Mouse (Mus musculus): Measurements from ENCODE around the gene Ogfr. TPM values are rescaled to one million over a fixed set of nuclear protein-coding genes. Genes with fewer than 3 reads are reported as not detected.

Gene Ogfr
- polyA plus RNA-seq, 1 experiment from 2014 or later = 98.6 TPM

DNA sequence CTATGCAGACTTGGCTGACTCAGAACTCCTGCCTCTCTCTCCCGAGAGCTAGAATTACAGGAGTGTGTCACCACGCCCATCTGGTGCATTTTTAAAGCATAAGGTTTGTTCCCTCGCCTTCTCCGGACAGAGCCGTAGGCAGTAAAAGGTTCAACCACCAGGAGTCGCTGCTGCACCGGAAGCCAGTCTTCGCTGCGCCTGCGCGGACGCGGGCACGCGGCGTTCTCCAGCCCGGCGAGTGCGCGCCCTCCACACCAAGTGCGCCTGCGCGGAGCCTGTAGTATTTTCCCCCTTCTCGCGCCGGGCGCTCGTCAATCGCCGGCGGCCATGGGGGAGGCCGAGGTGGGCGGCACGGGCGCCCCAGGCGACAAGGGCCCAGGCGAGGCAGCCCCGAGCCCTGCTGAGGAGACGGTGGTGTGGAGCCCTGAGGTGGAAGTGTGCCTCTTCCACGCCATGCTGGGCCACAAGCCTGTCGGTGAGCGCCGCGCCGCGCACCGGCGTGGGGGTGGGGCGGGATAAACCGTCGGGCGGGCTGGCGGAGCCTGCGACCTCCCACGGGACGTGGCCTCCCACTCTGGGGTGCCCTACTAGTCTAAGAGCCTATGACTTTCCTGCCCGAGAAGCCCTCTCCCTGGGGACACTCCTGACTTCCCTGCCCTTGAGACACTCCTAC, 6.4 kb upstream of the Ogfr start:
- Histone ChIP-seq H3K27me3 (ENCODE audit: control insufficient read depth, insufficient read depth, low read length) (no peaks in the 10 kb centered on the region), H3K4me2 (ENCODE audit: low read depth, low read length, severe bottlenecking) (peak overlapping the region; percentile 78), H3K27ac (ENCODE audit: low read depth, low read length) (peak overlapping the region; percentile 50), H3K9me3 (ENCODE audit: control insufficient read depth, low read length) (no peaks in the 10 kb centered on the region), H3K9ac (ENCODE audit: low read length) (peak overlapping the region; percentile 96), H3K36me3 (ENCODE audit: control insufficient read depth, insufficient read depth, low read length) (peaks cover 6% of the 10 kb centered on the region; the same call in 1 of the 2 replicates), H3K4me3 (ENCODE audit: low read depth, low read length) (peak overlapping the region; percentile 88), H3K4me1 (replicated peaks; ENCODE audit: control insufficient read depth, insufficient read depth, low read length) (peaks cover 8% of the 10 kb centered on the region)
- ATAC-seq (replicated peaks; ENCODE audit: low FRiP score) = peak; percentile 82
- under 1% methylated on average over 51 of the region's 57 CpGs for WGBS
- DNase-seq (ENCODE audit: low spot score) = peak; percentile 98

DNA sequence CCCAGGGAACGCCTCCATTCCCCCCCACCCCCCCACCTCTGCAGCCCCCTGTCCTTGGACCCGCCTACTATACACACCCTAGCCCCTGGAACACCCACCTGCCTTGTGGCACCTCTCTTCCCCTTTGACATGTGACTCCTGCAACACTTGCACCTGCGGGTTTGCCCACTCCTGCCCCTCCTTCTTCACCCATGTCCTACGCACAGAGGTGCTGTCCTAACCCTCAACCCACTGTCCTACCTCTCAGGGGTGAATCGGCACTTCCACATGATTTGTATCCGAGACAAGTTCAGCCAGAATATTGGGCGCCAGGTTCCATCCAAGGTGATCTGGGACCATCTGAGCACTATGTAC, 5.9 kb upstream of the Ogfr start:
- H3K27ac ChIP-seq (ENCODE audit: low read depth, low read length) = no peak overlapping the region
- peak overlapping the region; percentile 88 for H3K4me3 ChIP-seq (ENCODE audit: low read depth, low read length)
- ATAC-seq (replicated peaks; ENCODE audit: low FRiP score) = peak; percentile 58
- H3K36me3 ChIP-seq (ENCODE audit: control insufficient read depth, insufficient read depth, low read length) = peaks cover 6% of the 10 kb centered on the region; the same call in 1 of the 2 replicates
- peaks cover 8% of the 10 kb centered on the region for H3K4me1 ChIP-seq (replicated peaks; ENCODE audit: control insufficient read depth, insufficient read depth, low read length)
- H3K4me2 ChIP-seq (ENCODE audit: low read depth, low read length, severe bottlenecking) = peak overlapping the region; percentile 78
- DNase-seq (ENCODE audit: low spot score) = no peak
- H3K9ac ChIP-seq (ENCODE audit: low read length) = peak overlapping the region; percentile 96
- H3K9me3 ChIP-seq (ENCODE audit: control insufficient read depth, low read length) = no peaks in the 10 kb centered on the region
- 30% methylated on average over 6 of the region's 7 CpGs for WGBS
- no peaks in the 10 kb centered on the region for H3K27me3 ChIP-seq (ENCODE audit: control insufficient read depth, insufficient read depth, low read length)

DNA sequence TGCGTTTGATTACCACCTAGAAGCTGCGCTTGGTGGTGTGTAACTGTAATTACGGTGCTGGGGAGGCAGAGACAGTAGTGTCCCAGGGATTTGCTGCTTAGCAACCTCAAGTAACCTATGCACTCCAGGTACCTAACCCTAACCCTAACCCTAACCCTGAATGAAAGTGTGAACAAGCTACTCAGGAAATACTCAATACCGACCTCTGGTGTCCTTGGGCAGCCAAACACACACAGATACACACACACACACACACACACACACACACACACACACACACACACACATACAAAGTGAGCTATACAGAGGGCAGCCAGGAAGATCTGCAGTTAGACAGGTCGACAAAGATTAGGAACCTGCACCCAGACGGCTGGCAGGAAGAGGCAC, 316 bp upstream of the Ogfr start:
- Histone ChIP-seq H3K9me3 (ENCODE audit: control insufficient read depth, low read length) (no peaks in the 10 kb centered on the region), H3K27me3 (ENCODE audit: control insufficient read depth, insufficient read depth, low read length) (no peaks in the 10 kb centered on the region), H3K27ac (ENCODE audit: low read depth, low read length) (peak overlapping the region; percentile 84), H3K9ac (ENCODE audit: low read length) (peak overlapping the region; percentile 84), H3K4me2 (ENCODE audit: low read depth, low read length, severe bottlenecking) (peak overlapping the region; percentile 73), H3K36me3 (ENCODE audit: control insufficient read depth, insufficient read depth, low read length) (peaks cover 9% of the 10 kb centered on the region; the same call in 1 of the 2 replicates), H3K4me1 (replicated peaks; ENCODE audit: control insufficient read depth, insufficient read depth, low read length) (peaks cover under 1% of the 10 kb centered on the region), H3K4me3 (ENCODE audit: low read depth, low read length) (peak overlapping the region; percentile 85)
- DNase-seq (ENCODE audit: low spot score) (no peak), ATAC-seq (replicated peaks; ENCODE audit: low FRiP score) (peak; percentile 30)
- 46% methylated on average over 6 of the region's 6 CpGs for WGBS

DNA sequence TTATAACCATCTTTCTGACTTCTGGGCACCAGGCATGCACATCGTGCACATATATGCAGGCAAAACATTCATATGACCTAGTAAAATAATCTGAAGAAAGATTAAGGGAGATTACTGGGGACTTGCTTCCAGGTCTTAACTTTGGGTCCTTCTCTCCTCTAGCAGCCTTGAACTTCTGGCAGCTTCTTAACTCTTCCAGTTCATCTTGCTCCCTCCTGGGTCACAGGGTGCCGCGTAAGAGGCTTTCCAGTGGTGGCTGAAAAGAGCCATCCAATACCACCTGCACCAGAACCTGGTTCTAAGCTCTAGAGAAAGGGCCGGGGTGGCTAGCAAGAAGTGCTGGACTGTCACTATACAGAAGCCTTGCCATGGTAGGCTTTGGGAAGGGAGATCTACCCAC, 8.4 kb downstream of the Ogfr start, which contains the start of gene Col9a3:
TSS of gene Col9a3 (plus strand) at position 301 of the 400 bp plus-strand sequence.
- H3K4me3 ChIP-seq (ENCODE audit: low read depth, low read length) = peak within 1 kb of the TSS; percentile 23
- 43% methylated on average over 4 of the region's 4 CpGs for WGBS
- H3K4me2 ChIP-seq (ENCODE audit: low read depth, low read length, severe bottlenecking) = peak within 1 kb of the TSS; percentile 46
- ATAC-seq (replicated peaks; ENCODE audit: low FRiP score) (no peak), DNase-seq (ENCODE audit: low spot score) (no peak)
- peaks cover 13% of the 10 kb centered on the region; the same call in 1 of the 2 replicates for H3K4me1 ChIP-seq (replicated peaks; ENCODE audit: control insufficient read depth, insufficient read depth, low read length)
- H3K9me3 ChIP-seq (ENCODE audit: control insufficient read depth, low read length) = no peaks in the 10 kb centered on the region
- peak within 1 kb of the TSS; percentile 33 for H3K9ac ChIP-seq (ENCODE audit: low read length)
- H3K27ac ChIP-seq (ENCODE audit: low read depth, low read length) = no peak within 1 kb of the TSS
- H3K36me3 ChIP-seq (ENCODE audit: control insufficient read depth, insufficient read depth, low read length) = peaks cover 3% of the 10 kb centered on the region; the same call in 1 of the 2 replicates
- peaks cover 2% of the 10 kb centered on the region; the same call in 1 of the 2 replicates for H3K27me3 ChIP-seq (ENCODE audit: control insufficient read depth, insufficient read depth, low read length)

DNA sequence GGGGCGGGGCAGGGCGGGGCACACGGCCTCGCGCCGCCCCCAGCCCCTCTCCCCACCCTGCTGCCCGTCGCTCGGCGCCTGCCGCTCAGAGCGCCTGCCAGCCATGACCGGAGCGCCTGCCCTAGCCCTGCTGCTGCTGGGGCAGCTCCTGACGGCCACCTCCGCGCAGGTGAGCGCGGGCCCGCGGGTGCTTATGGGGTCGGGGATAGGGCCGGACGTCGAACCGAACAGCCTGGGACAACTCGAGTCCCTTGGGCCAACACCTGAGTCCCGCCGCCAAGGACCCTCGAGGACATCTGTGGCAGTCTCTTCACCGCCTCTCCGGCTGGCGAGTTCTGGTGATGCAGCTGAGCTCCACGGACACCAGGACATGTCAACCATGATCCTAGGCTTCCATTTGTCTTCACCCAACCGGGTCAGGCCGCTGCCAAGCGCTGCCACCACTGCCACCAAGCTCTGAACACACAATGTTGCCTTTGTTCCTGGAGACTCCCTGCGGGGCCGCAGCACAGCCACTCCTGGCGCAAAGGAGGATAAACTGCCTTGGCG, 9.2 kb downstream of the Ogfr start:
- peak; percentile 61 for DNase-seq (ENCODE audit: low spot score)
- H3K27me3 ChIP-seq (ENCODE audit: control insufficient read depth, insufficient read depth, low read length) = peaks cover 2% of the 10 kb centered on the region; the same call in 1 of the 2 replicates
- H3K4me1 ChIP-seq (replicated peaks; ENCODE audit: control insufficient read depth, insufficient read depth, low read length) = peaks cover 13% of the 10 kb centered on the region; the same call in 1 of the 2 replicates
- peak overlapping the region; percentile 33 for H3K9ac ChIP-seq (ENCODE audit: low read length)
- ATAC-seq (replicated peaks; ENCODE audit: low FRiP score) = peak; percentile 45
- H3K27ac ChIP-seq (ENCODE audit: low read depth, low read length) = no peak overlapping the region
- peak overlapping the region; percentile 23 for H3K4me3 ChIP-seq (ENCODE audit: low read depth, low read length)
- peak overlapping the region; percentile 46 for H3K4me2 ChIP-seq (ENCODE audit: low read depth, low read length, severe bottlenecking)
- H3K36me3 ChIP-seq (ENCODE audit: control insufficient read depth, insufficient read depth, low read length) = peaks cover 3% of the 10 kb centered on the region; the same call in 1 of the 2 replicates
- WGBS = under 1% methylated on average over 36 of the region's 41 CpGs
- H3K9me3 ChIP-seq (ENCODE audit: control insufficient read depth, low read length) = no peaks in the 10 kb centered on the region

DNA sequence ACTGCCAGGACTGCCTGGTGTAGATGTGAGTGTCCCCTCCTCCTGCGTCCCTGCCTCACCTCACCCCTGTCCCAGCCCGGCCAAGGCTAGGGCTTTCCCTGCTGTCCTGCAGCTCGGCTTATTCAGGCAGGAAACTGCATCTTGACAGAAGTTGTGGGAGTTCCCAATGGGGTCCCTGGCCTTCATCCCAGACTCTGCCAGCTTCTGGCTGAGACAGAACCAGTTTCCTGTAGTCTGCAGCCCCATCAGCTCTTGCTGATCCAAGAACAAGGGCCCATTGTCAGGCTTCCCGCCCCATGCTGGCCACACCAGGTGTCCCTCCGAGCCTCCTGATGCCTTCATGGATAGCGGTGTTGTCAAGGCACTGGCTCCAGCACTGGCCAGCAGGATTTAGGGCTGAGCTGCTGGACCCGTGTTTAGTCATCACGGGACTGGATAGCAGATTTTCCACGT, 11.6 kb downstream of the Ogfr start:
- Histone ChIP-seq H3K9ac (ENCODE audit: low read length) (no peak overlapping the region; the same call in 1 of the 2 replicates), H3K4me1 (replicated peaks; ENCODE audit: control insufficient read depth, insufficient read depth, low read length) (peaks cover 13% of the 10 kb centered on the region; the same call in 1 of the 2 replicates), H3K9me3 (ENCODE audit: control insufficient read depth, low read length) (no peaks in the 10 kb centered on the region), H3K27me3 (ENCODE audit: control insufficient read depth, insufficient read depth, low read length) (peaks cover 2% of the 10 kb centered on the region; the same call in 1 of the 2 replicates), H3K4me3 (ENCODE audit: low read depth, low read length) (no peak overlapping the region), H3K36me3 (ENCODE audit: control insufficient read depth, insufficient read depth, low read length) (no peaks in the 10 kb centered on the region), H3K27ac (ENCODE audit: low read depth, low read length) (no peak overlapping the region), H3K4me2 (ENCODE audit: low read depth, low read length, severe bottlenecking) (no peak overlapping the region)
- ATAC-seq (replicated peaks; ENCODE audit: low FRiP score) (no peak), DNase-seq (ENCODE audit: low spot score) (no peak)
- WGBS = 7% methylated on average over 9 of the region's 9 CpGs

DNA sequence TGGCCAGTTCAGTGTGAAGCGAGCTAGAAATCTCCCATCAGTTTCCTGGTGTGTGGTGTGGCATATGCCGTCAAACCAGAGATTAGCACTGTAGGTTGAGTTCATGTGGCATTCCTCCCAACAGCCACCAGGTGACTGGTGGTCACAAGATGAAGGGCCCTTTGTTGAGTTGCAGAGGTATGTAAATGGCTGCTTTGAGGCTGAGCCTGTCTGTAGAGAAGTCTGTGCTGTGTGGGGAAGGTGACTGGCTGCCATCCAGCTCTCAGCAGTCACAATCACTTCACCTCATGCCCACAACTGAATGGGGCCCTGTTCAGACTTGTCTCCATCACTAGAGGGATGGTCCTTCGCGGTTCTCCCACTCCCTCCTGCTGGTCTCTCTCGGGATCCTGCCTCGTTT, 15.7 kb downstream of the Ogfr start:
- H3K36me3 ChIP-seq (ENCODE audit: control insufficient read depth, insufficient read depth, low read length) = no peaks in the 10 kb centered on the region
- WGBS = 61% methylated on average over 6 of the region's 6 CpGs
- H3K27ac ChIP-seq (ENCODE audit: low read depth, low read length) = no peak overlapping the region
- no peak for ATAC-seq (replicated peaks; ENCODE audit: low FRiP score)
- no peaks in the 10 kb centered on the region for H3K27me3 ChIP-seq (ENCODE audit: control insufficient read depth, insufficient read depth, low read length)
- DNase-seq (ENCODE audit: low spot score) = no peak
- no peaks in the 10 kb centered on the region for H3K9me3 ChIP-seq (ENCODE audit: control insufficient read depth, low read length)
- no peak overlapping the region for H3K9ac ChIP-seq (ENCODE audit: low read length)
- no peak overlapping the region for H3K4me3 ChIP-seq (ENCODE audit: low read depth, low read length)
- H3K4me2 ChIP-seq (ENCODE audit: low read depth, low read length, severe bottlenecking) = no peak overlapping the region
- H3K4me1 ChIP-seq (replicated peaks; ENCODE audit: control insufficient read depth, insufficient read depth, low read length) = peaks cover 5% of the 10 kb centered on the region; the same call in 1 of the 2 replicates

DNA sequence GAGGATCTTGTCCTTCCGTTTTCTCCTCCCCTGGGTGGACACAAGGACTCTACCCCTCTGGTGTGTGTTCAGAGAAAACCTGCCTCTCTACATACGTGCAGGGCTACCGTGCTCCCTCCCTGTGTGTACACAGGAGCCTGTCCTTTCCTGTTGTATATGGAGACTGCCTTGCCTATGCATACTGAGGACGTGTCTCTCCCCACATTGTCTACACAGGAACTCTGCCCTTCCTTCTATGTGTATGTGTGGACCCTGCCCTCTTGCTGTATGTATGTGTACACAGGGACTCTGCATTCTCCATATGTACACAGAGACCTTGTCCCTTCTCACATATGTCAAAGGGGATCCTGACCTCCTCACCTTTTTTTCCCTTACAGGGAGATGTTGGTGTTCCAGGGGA, 21.2 kb downstream of the Ogfr start:
- ATAC-seq (replicated peaks; ENCODE audit: low FRiP score) (no peak), DNase-seq (ENCODE audit: low spot score) (no peak)
- H3K4me1 ChIP-seq (replicated peaks; ENCODE audit: control insufficient read depth, insufficient read depth, low read length) = no peaks in the 10 kb centered on the region
- H3K4me2 ChIP-seq (ENCODE audit: low read depth, low read length, severe bottlenecking) = no peak overlapping the region
- H3K9me3 ChIP-seq (ENCODE audit: control insufficient read depth, low read length) = no peaks in the 10 kb centered on the region
- no peak overlapping the region for H3K27ac ChIP-seq (ENCODE audit: low read depth, low read length)
- WGBS = 83% methylated on average over 4 of the region's 4 CpGs
- no peak overlapping the region for H3K4me3 ChIP-seq (ENCODE audit: low read depth, low read length)
- no peaks in the 10 kb centered on the region for H3K27me3 ChIP-seq (ENCODE audit: control insufficient read depth, insufficient read depth, low read length)
- no peaks in the 10 kb centered on the region for H3K36me3 ChIP-seq (ENCODE audit: control insufficient read depth, insufficient read depth, low read length)
- no peak overlapping the region for H3K9ac ChIP-seq (ENCODE audit: low read length)

All from forebrain, embryonic 11.5 days (tissue).